ENCODE assay signal across 9 mouse cellular contexts in the genomic region with DNA sequence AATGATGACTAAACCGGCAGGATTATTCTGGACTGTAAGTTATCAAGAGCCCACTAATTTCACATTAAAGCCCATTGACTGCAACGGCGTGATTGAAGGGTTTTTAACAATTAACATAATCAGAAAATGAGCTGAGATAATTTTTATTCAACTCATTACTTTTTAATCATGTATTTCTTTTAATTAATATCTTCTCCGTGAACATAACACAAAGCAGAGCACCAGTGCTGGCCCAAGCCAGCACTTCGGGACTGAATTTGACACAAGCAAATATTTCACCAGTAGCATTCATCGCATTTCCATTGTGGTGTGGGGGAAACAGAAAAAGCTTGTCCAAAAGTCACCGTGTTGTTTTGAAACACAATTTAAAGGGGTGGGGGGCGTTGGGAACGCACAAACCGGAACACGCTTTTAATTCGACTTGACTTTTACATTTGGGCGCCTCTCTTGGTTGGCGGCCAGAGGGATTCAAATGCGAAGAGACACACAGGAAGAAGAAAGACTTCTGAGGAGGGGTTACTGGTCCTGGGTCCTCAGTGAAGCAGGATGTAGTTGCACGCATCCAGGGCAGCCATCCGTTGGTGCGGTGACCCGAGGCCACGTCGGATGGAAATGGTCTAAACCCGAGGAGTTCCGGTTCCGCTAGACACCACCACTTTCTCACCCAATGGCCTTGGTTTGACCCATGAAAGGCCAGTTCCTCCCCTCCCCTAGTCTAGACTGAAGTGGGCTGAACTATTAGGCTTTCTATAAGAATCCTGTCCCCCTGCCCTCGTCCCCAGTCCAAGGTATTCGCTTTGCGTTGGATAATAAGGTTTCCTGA. TPM values are rescaled to one million over a fixed set of nuclear protein-coding genes. Genes with fewer than 3 reads are reported as not detected.
DNase-seq lines count a peak whose midpoint lies in the region; ATAC-seq lines count a peak whose summit lies in the region.
"Had no signal": no experiment of that assay in that cellular context is flagged by ENCODE, and none has a peak within 500 bp of the region (broad histone marks: within the 10 kb centered on the region; RNA-seq: fewer than 3 reads in every experiment).

No protein-coding gene starts in this region.

- H3K36me3 ChIP-seq in kidney, embryonic 15.5 days: no peaks in the 10 kb centered on the region
- H3K36me3 ChIP-seq in midbrain, embryonic 10.5 days: no peaks in the 10 kb centered on the region
- H3K36me3 ChIP-seq: G1E had no signal

- ATAC-seq in kidney, embryonic 15.5 days (replicated peaks; ENCODE audit: low FRiP score): no peak

- H3K27ac ChIP-seq in kidney, embryonic 15.5 days: no peak overlapping the region
- no peak overlapping the region for H3K27ac ChIP-seq in midbrain, embryonic 10.5 days (replicated peaks)

- 3% methylated on average over 27 of the region's 27 CpGs for WGBS in kidney, embryonic 15.5 days
- 3% methylated on average over 27 of the region's 27 CpGs for WGBS in midbrain, embryonic 10.5 days

- peak overlapping the region; percentile 28 for H3K4me3 ChIP-seq in kidney, embryonic 15.5 days (replicated peaks)
- H3K4me3 ChIP-seq in midbrain, embryonic 10.5 days: peak overlapping the region; percentile 39

- H3K9ac ChIP-seq in kidney, embryonic 15.5 days: no peak overlapping the region

- peaks cover 73% of the 10 kb centered on the region for H3K27me3 ChIP-seq in kidney, embryonic 15.5 days
- H3K27me3 ChIP-seq in midbrain, embryonic 10.5 days (ENCODE audit: low read depth, poor library complexity, severe bottlenecking): peaks cover 83% of the 10 kb centered on the region

- intact Hi-C loops in left cerebral cortex, postnatal 10 days (cut with DNase I): loop anchor here (2.0 kb wide), 1 partner anchor 328 kb away; no protein-coding TSS in a partner anchor

- DNase-seq in kidney, adult 9 months: no peak
- peak; percentile 44 for DNase-seq in embryo, embryonic 11 days
- DNase-seq in induced T-regulatory cell, adult 2 months (ENCODE audit: low read depth): peak; percentile 21
- peak; percentile 70 for DNase-seq in midbrain, embryonic 10.5 days (ENCODE audit: low spot score)
- no peak for DNase-seq in left cerebral cortex, postnatal 10 days (ENCODE audit: extremely low spot score in 1 of 2, low spot score in 2 of 2)
- DNase-seq in cerebellum, adult 11 months: no peak
- no peak for DNase-seq in layer of hippocampus, postnatal 14 days (ENCODE audit: low spot score in 2 of 2)

- H3K9me3 ChIP-seq in kidney, embryonic 15.5 days (replicated peaks): no peaks in the 10 kb centered on the region
- H3K9me3 ChIP-seq in midbrain, embryonic 10.5 days (replicated peaks): no peaks in the 10 kb centered on the region
- H3K9me3 ChIP-seq: G1E had no signal

- H3K4me2 ChIP-seq in kidney, embryonic 15.5 days: peak overlapping the region; percentile 45

- H3K4me1 ChIP-seq in kidney, embryonic 15.5 days: peaks cover 43% of the 10 kb centered on the region
- H3K4me1 ChIP-seq in midbrain, embryonic 10.5 days: peaks cover 55% of the 10 kb centered on the region

RNA-seq across cellular contexts. Expression of a gene that starts 52.9 kb away (rescaled TPM):
- 14.5 and 14.9 TPM in 2 replicates for polyA plus RNA-seq in kidney, embryonic 15.5 days (2015; fragmentation: Nextera tagmentation; extraction: Ambion mirVana)
- 22.8 and 26.7 TPM in 2 replicates for polyA plus RNA-seq in midbrain, embryonic 10.5 days (2016; fragmentation: Nextera tagmentation; extraction: Ambion mirVana)
- 10 to 100 TPM; 40.9 to 42.1 TPM for total RNA-seq in left cerebral cortex, postnatal 10 days (2021)
- 10 to 100 TPM; 51.9 to 52.0 TPM for total RNA-seq in layer of hippocampus, postnatal 14 days (2021)

RNA-seq across cellular contexts. Expression of a gene that starts 53.1 kb away (rescaled TPM):
- polyA plus RNA-seq in kidney, embryonic 15.5 days (2015; fragmentation: Nextera tagmentation; extraction: Ambion mirVana): 0.17 TPM in 1 of 2 replicates, not detected in the other
- 25.3 and 26.3 TPM in 2 replicates for polyA plus RNA-seq in midbrain, embryonic 10.5 days (2016; fragmentation: Nextera tagmentation; extraction: Ambion mirVana)
- 10 to 100 TPM in 1 of 2 experiments, 1 to 10 TPM in 1; 9.4 to 12.8 TPM for total RNA-seq in left cerebral cortex, postnatal 10 days (2021)
- 10 to 100 TPM; 13.3 to 14.9 TPM for total RNA-seq in layer of hippocampus, postnatal 14 days (2021)
- total RNA-seq: G1E had no signal
- polyA plus RNA-seq: G1E had no signal

Comparison
In these comparisons a context has a peak if more than half of its experiments do, and no peak if none do; other contexts are left out.
1. DNase-seq: peak in embryo, embryonic 11 days (single experiment), induced T-regulatory cell, adult 2 months (single experiment) and midbrain, embryonic 10.5 days (single experiment); none in kidney, adult 9 months (single experiment), left cerebral cortex, postnatal 10 days (0 of 2), cerebellum, adult 11 months (single experiment) and layer of hippocampus, postnatal 14 days (0 of 2).